Mouse (Mus musculus) layer of hippocampus, adult 2 months (tissue): ENCODE measurements at regions not wholly inside any gene's neighbourhood (a gene's known extent, or its start where the extent isn't known, plus 50 kb on each side); places are given as distances from the start of the nearest gene placed in this dataset.
A peak's percentile ranks its signal among the peaks of the same experiment; 100 is the strongest.

Source experiments
- DNase-seq, 2 experiments: peaks; one replicate each; pipeline ENCODE4 v3.0.0; 2022; ENCODE audit warnings: low spot score in 2 of 2
- H3K27ac ChIP-seq: fragments of 200-600 bp; 2 replicates; pipeline ENCODE4 v1.8.1; 2022
- H3K4me3 ChIP-seq: fragments of 200-600 bp; 2 replicates; pipeline ENCODE4 v1.8.1; 2022; ENCODE audit warnings: mild to moderate bottlenecking
- CTCF ChIP-seq: fragments of 200-600 bp; conservative IDR thresholded peaks from 2 replicates; pipeline ENCODE4 v1.8.1; 2022; ENCODE audit warnings: antibody characterized with exemption, mild to moderate bottlenecking, moderate library complexity

GRCm38 (mm10) chr2:171677998-171678397 is 365.3 kb downstream of the Cbln4 start:
- no peak for DNase-seq
- no peak overlapping the region for H3K27ac ChIP-seq
- no peak overlapping the region for H3K4me3 ChIP-seq
- TF ChIP-seq CTCF = no peak

- DNase-seq = no peak
- TF ChIP-seq CTCF = no peak
- H3K4me3 ChIP-seq = no peak overlapping the region
- no peak overlapping the region for H3K27ac ChIP-seq
Measured at GRCm38 (mm10) chr2:171677128-171677527, 366.1 kb downstream of the Cbln4 start.

- DNase-seq = no peak
- TF ChIP-seq CTCF = no peak
- Histone ChIP-seq H3K4me3 (no peak overlapping the region), H3K27ac (no peak overlapping the region)
Measured at GRCm38 (mm10) chr2:171676083-171676482, 367.2 kb downstream of the Cbln4 start.

GRCm38 (mm10) chr2:171675411-171675810 is 367.9 kb downstream of the Cbln4 start:
- Histone ChIP-seq H3K4me3 (no peak overlapping the region), H3K27ac (no peak overlapping the region)
- no peak for TF ChIP-seq CTCF
- no peak for DNase-seq

GRCm38 (mm10) chr2:171670945-171671547 is 372.2 kb downstream of the Cbln4 start:
- Histone ChIP-seq H3K27ac (no peak overlapping the region), H3K4me3 (no peak overlapping the region)
- no peak for DNase-seq
- TF ChIP-seq CTCF = no peak

GRCm38 (mm10) chr2:171668791-171669645 is 374.2 kb downstream of the Cbln4 start:
- Histone ChIP-seq H3K27ac (no peak overlapping the region), H3K4me3 (no peak overlapping the region)
- TF ChIP-seq CTCF = no peak
- no peak for DNase-seq

GRCm38 (mm10) chr2:171662571-171662970 is 380.7 kb downstream of the Cbln4 start:
- Histone ChIP-seq H3K27ac (no peak overlapping the region), H3K4me3 (no peak overlapping the region)
- no peak for TF ChIP-seq CTCF
- no peak for DNase-seq

GRCm38 (mm10) chr2:171661896-171662511 is 381.3 kb downstream of the Cbln4 start:
- no peak for TF ChIP-seq CTCF
- Histone ChIP-seq H3K4me3 (no peak overlapping the region), H3K27ac (no peak overlapping the region)
- no peak for DNase-seq

- TF ChIP-seq CTCF = no peak
- no peak for DNase-seq
- no peak overlapping the region for H3K27ac ChIP-seq
- H3K4me3 ChIP-seq = no peak overlapping the region
Measured at GRCm38 (mm10) chr2:171657125-171657524, 386.1 kb downstream of the Cbln4 start.

- no peak for DNase-seq
- Histone ChIP-seq H3K27ac (no peak overlapping the region), H3K4me3 (no peak overlapping the region)
- peak; percentile 43 for TF ChIP-seq CTCF
Measured at GRCm38 (mm10) chr2:171641730-171642129, 401.5 kb downstream of the Cbln4 start.

- H3K27ac ChIP-seq = no peak overlapping the region
- DNase-seq = no peak
- no peak for TF ChIP-seq CTCF
- no peak overlapping the region for H3K4me3 ChIP-seq
Measured at GRCm38 (mm10) chr2:171640478-171640877, 402.8 kb downstream of the Cbln4 start.

- no peak for TF ChIP-seq CTCF
- H3K4me3 ChIP-seq = no peak overlapping the region
- no peak for DNase-seq
- H3K27ac ChIP-seq = no peak overlapping the region
Measured at GRCm38 (mm10) chr2:171638931-171639330, 404.3 kb downstream of the Cbln4 start.

- no peak for TF ChIP-seq CTCF
- no peak overlapping the region for H3K4me3 ChIP-seq
- no peak for DNase-seq
- no peak overlapping the region for H3K27ac ChIP-seq
Measured at GRCm38 (mm10) chr2:171636837-171637236, 406.4 kb downstream of the Cbln4 start.
